Mouse (Mus musculus) ES-E14 (cell line): ENCODE results near the gene Gm26897.

Source experiments
- CHD2 ChIP-seq: IDR thresholded peaks from 2 replicates; pipeline ENCODE4 v1.6.1; 2014; ENCODE audit warnings: mild to moderate bottlenecking, low read depth, low read length, inconsistent platforms
- ZC3H11A ChIP-seq: IDR thresholded peaks from 2 replicates; pipeline ENCODE4 v1.6.1; 2012; ENCODE audit warnings: low read depth, mild to moderate bottlenecking, inconsistent platforms, low read length, borderline replicate concordance

GRCm38 (mm10) chr5:111749599-111749998 lies 15.9 kb downstream of the Gm26897 start:
- TF ChIP-seq ZC3H11A (no peak), CHD2 (no peak)
